Mouse (Mus musculus): ENCODE measurements at regions not wholly inside any gene's neighbourhood (a gene's known extent, or its start where the extent isn't known, plus 50 kb on each side); places are given as distances from the start of the nearest gene placed in this dataset.

GRCm38 (mm10) chr10:117527243-117527642 lies 102.1 kb upstream of the Cpm start:
- DNase-seq (ENCODE audit: low read depth) = no peak

GRCm38 (mm10) chr10:117526834-117527188 lies 102.5 kb upstream of the Cpm start:
- DNase-seq (ENCODE audit: low read depth) = no peak

GRCm38 (mm10) chr10:117526008-117526833 lies 103.1 kb upstream of the Cpm start:
- DNase-seq (ENCODE audit: low read depth) = no peak

GRCm38 (mm10) chr10:117525608-117526007 lies 103.7 kb upstream of the Cpm start:
- no peak for DNase-seq (ENCODE audit: low read depth)

GRCm38 (mm10) chr10:117524926-117525565 lies 104.3 kb upstream of the Cpm start:
- DNase-seq (ENCODE audit: low read depth) = no peak

GRCm38 (mm10) chr10:117524101-117524500 lies 105.2 kb upstream of the Cpm start:
- no peak for DNase-seq (ENCODE audit: low read depth)

- no peak for DNase-seq (ENCODE audit: low read depth)
Measured at GRCm38 (mm10) chr10:117522906-117523829, 106.1 kb upstream of the Cpm start.

- DNase-seq (ENCODE audit: low read depth) = no peak
Measured at GRCm38 (mm10) chr10:117522373-117522772, 106.9 kb upstream of the Cpm start.

- DNase-seq (ENCODE audit: low read depth) = no peak
Measured at GRCm38 (mm10) chr10:117521315-117522270, 107.7 kb upstream of the Cpm start.

GRCm38 (mm10) chr10:117520536-117521314 lies 108.6 kb upstream of the Cpm start:
- DNase-seq (ENCODE audit: low read depth) = no peak

GRCm38 (mm10) chr10:117519670-117520535 lies 109.4 kb upstream of the Cpm start:
- peak; percentile 22 for DNase-seq (ENCODE audit: low read depth)

- no peak for DNase-seq (ENCODE audit: low read depth)
Measured at GRCm38 (mm10) chr10:117518793-117519669, 110.3 kb upstream of the Cpm start.

GRCm38 (mm10) chr10:117517800-117518770 lies 111.2 kb upstream of the Cpm start:
- no peak for DNase-seq (ENCODE audit: low read depth)

- DNase-seq (ENCODE audit: low read depth) = no peak
Measured at GRCm38 (mm10) chr10:117517071-117517714, 112.1 kb upstream of the Cpm start.

GRCm38 (mm10) chr10:117516510-117516909 lies 112.8 kb upstream of the Cpm start:
- no peak for DNase-seq (ENCODE audit: low read depth)

- DNase-seq (ENCODE audit: low read depth) = no peak
Measured at GRCm38 (mm10) chr10:117515777-117516501, 113.4 kb upstream of the Cpm start.

Data from fibroblast of lung, adult 2 months (primary cell).